Mouse (Mus musculus): ENCODE results near the gene Mrps6. TPM values are rescaled to one million over a fixed set of nuclear protein-coding genes. Genes with fewer than 3 reads are reported as not detected.

The Mrps6 gene
- polyA plus RNA-seq, 1 experiment from 2014 or later: 127 TPM

GRCm38 (mm10) chr16:92057456-92057851 is 616 bp upstream of the Mrps6 start:
- H3K9ac ChIP-seq (replicated peaks; ENCODE audit: low read length): peak overlapping the region; percentile 84
- no peak for DNase-seq (ENCODE audit: low spot score)
- H3K27ac ChIP-seq (replicated peaks; ENCODE audit: low read depth, low read length): no peak overlapping the region
- 5% methylated on average over 11 of the region's 11 CpGs for WGBS
- H3K9me3 ChIP-seq (replicated peaks; ENCODE audit: control insufficient read depth, low read length): no peaks in the 10 kb centered on the region; the same call in 1 of the 2 replicates
- peak overlapping the region; percentile 88 for H3K4me2 ChIP-seq (ENCODE audit: low read depth, low read length)
- H3K4me1 ChIP-seq (ENCODE audit: control insufficient read depth, insufficient read depth, low read length): no peaks in the 10 kb centered on the region
- H3K36me3 ChIP-seq (replicated peaks; ENCODE audit: control insufficient read depth, insufficient read depth, low read depth, low read length): no peaks in the 10 kb centered on the region; the same call in 1 of the 2 replicates
- ATAC-seq (replicated peaks; ENCODE audit: insufficient number of reproducible peaks, low FRiP score, low TSS enrichment, low read depth): peak; percentile 57
- H3K27me3 ChIP-seq (ENCODE audit: control insufficient read depth, insufficient read depth, low read length): no peaks in the 10 kb centered on the region
- peak overlapping the region; percentile 96 for H3K4me3 ChIP-seq (ENCODE audit: low read depth, low read length)

- Histone ChIP-seq H3K36me3 (replicated peaks; ENCODE audit: control insufficient read depth, insufficient read depth, low read depth, low read length) (no peaks in the 10 kb centered on the region; the same call in 1 of the 2 replicates), H3K4me1 (ENCODE audit: control insufficient read depth, insufficient read depth, low read length) (no peaks in the 10 kb centered on the region), H3K4me2 (ENCODE audit: low read depth, low read length) (peak overlapping the region; percentile 88), H3K4me3 (ENCODE audit: low read depth, low read length) (peak overlapping the region; percentile 96), H3K9me3 (replicated peaks; ENCODE audit: control insufficient read depth, low read length) (no peaks in the 10 kb centered on the region; the same call in 1 of the 2 replicates), H3K27me3 (ENCODE audit: control insufficient read depth, insufficient read depth, low read length) (no peaks in the 10 kb centered on the region), H3K27ac (replicated peaks; ENCODE audit: low read depth, low read length) (no peak overlapping the region), H3K9ac (replicated peaks; ENCODE audit: low read length) (peak overlapping the region; percentile 84)
- ATAC-seq (replicated peaks; ENCODE audit: insufficient number of reproducible peaks, low FRiP score, low TSS enrichment, low read depth) (peak; percentile 30), DNase-seq (ENCODE audit: low spot score) (peak; percentile 30)
- WGBS: 1% methylated on average over 61 of the region's 63 CpGs
Observed at GRCm38 (mm10) chr16:92058644-92059620, 862 bp downstream of the Mrps6 start.

GRCm38 (mm10) chr16:92060213-92060612 is 2.1 kb downstream of the Mrps6 start:
- no peaks in the 10 kb centered on the region for H3K4me1 ChIP-seq (ENCODE audit: control insufficient read depth, insufficient read depth, low read length)
- DNase-seq (ENCODE audit: low spot score): no peak
- ATAC-seq (replicated peaks; ENCODE audit: insufficient number of reproducible peaks, low FRiP score, low TSS enrichment, low read depth): no peak
- H3K27ac ChIP-seq (replicated peaks; ENCODE audit: low read depth, low read length): no peak overlapping the region; the same call in 1 of the 2 replicates
- H3K9me3 ChIP-seq (replicated peaks; ENCODE audit: control insufficient read depth, low read length): no peaks in the 10 kb centered on the region
- peak overlapping the region; percentile 7; the same call in 1 of the 2 replicates for H3K4me2 ChIP-seq (ENCODE audit: low read depth, low read length)
- no peaks in the 10 kb centered on the region for H3K27me3 ChIP-seq (ENCODE audit: control insufficient read depth, insufficient read depth, low read length)
- peak overlapping the region; percentile 18; the same call in 1 of the 2 replicates for H3K9ac ChIP-seq (replicated peaks; ENCODE audit: low read length)
- no peaks in the 10 kb centered on the region; the same call in 1 of the 2 replicates for H3K36me3 ChIP-seq (replicated peaks; ENCODE audit: control insufficient read depth, insufficient read depth, low read depth, low read length)
- no peak overlapping the region for H3K4me3 ChIP-seq (ENCODE audit: low read depth, low read length)
- WGBS: 80% methylated on average over 3 of the region's 3 CpGs

DNA sequence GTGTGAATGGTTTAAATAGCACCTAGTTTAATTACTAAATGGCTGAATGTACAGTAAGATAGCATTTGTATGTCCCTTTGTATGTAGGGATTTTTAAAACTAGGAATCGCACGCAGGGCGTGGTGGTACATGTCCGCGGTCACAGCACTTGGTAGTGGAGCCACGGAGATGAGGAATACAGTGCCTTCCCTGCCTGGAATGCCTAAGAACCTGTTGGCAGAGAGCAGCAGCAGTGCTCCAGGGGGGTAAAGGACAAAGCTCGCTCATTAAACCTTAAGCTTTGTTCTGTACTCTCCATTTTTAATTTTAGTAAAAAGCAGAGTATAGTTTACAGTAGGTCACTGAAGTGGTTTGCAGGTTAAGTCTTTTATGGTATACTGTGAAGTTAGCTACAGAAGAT is 3.5 kb downstream of the Mrps6 start:
- H3K36me3 ChIP-seq (replicated peaks; ENCODE audit: control insufficient read depth, insufficient read depth, low read depth, low read length): no peaks in the 10 kb centered on the region; the same call in 1 of the 2 replicates
- H3K4me1 ChIP-seq (ENCODE audit: control insufficient read depth, insufficient read depth, low read length): no peaks in the 10 kb centered on the region
- H3K9ac ChIP-seq (replicated peaks; ENCODE audit: low read length): no peak overlapping the region
- H3K27ac ChIP-seq (replicated peaks; ENCODE audit: low read depth, low read length): no peak overlapping the region
- 96% methylated on average over 7 of the region's 7 CpGs for WGBS
- no peaks in the 10 kb centered on the region for H3K27me3 ChIP-seq (ENCODE audit: control insufficient read depth, insufficient read depth, low read length)
- no peaks in the 10 kb centered on the region for H3K9me3 ChIP-seq (replicated peaks; ENCODE audit: control insufficient read depth, low read length)
- no peak for ATAC-seq (replicated peaks; ENCODE audit: insufficient number of reproducible peaks, low FRiP score, low TSS enrichment, low read depth)
- H3K4me3 ChIP-seq (ENCODE audit: low read depth, low read length): no peak overlapping the region
- no peak overlapping the region for H3K4me2 ChIP-seq (ENCODE audit: low read depth, low read length)
- DNase-seq (ENCODE audit: low spot score): no peak

GRCm38 (mm10) chr16:92062832-92063231 is 4.8 kb downstream of the Mrps6 start:
- ATAC-seq (replicated peaks; ENCODE audit: insufficient number of reproducible peaks, low FRiP score, low TSS enrichment, low read depth): no peak
- no peaks in the 10 kb centered on the region for H3K4me1 ChIP-seq (ENCODE audit: control insufficient read depth, insufficient read depth, low read length)
- no peak for DNase-seq (ENCODE audit: low spot score)
- no peak overlapping the region for H3K4me2 ChIP-seq (ENCODE audit: low read depth, low read length)
- H3K9ac ChIP-seq (replicated peaks; ENCODE audit: low read length): no peak overlapping the region
- H3K27ac ChIP-seq (replicated peaks; ENCODE audit: low read depth, low read length): no peak overlapping the region
- no peaks in the 10 kb centered on the region for H3K9me3 ChIP-seq (replicated peaks; ENCODE audit: control insufficient read depth, low read length)
- H3K27me3 ChIP-seq (ENCODE audit: control insufficient read depth, insufficient read depth, low read length): no peaks in the 10 kb centered on the region
- no peak overlapping the region for H3K4me3 ChIP-seq (ENCODE audit: low read depth, low read length)
- no peaks in the 10 kb centered on the region; the same call in none of the 2 replicates for H3K36me3 ChIP-seq (replicated peaks; ENCODE audit: control insufficient read depth, insufficient read depth, low read depth, low read length)
- 93% methylated on average over 1 of the region's 1 CpGs for WGBS

GRCm38 (mm10) chr16:92064801-92065200 is 6.7 kb downstream of the Mrps6 start:
- Histone ChIP-seq H3K27me3 (ENCODE audit: control insufficient read depth, insufficient read depth, low read length) (no peaks in the 10 kb centered on the region), H3K36me3 (replicated peaks; ENCODE audit: control insufficient read depth, insufficient read depth, low read depth, low read length) (no peaks in the 10 kb centered on the region; the same call in none of the 2 replicates), H3K9me3 (replicated peaks; ENCODE audit: control insufficient read depth, low read length) (no peaks in the 10 kb centered on the region), H3K4me1 (ENCODE audit: control insufficient read depth, insufficient read depth, low read length) (no peaks in the 10 kb centered on the region), H3K4me2 (ENCODE audit: low read depth, low read length) (no peak overlapping the region), H3K9ac (replicated peaks; ENCODE audit: low read length) (no peak overlapping the region), H3K4me3 (ENCODE audit: low read depth, low read length) (no peak overlapping the region), H3K27ac (replicated peaks; ENCODE audit: low read depth, low read length) (no peak overlapping the region)
- 88% methylated on average over 2 of the region's 2 CpGs for WGBS
- ATAC-seq (replicated peaks; ENCODE audit: insufficient number of reproducible peaks, low FRiP score, low TSS enrichment, low read depth): no peak
- no peak for DNase-seq (ENCODE audit: low spot score)

- no peaks in the 10 kb centered on the region for H3K9me3 ChIP-seq (replicated peaks; ENCODE audit: control insufficient read depth, low read length)
- 93% methylated on average over 8 of the region's 8 CpGs for WGBS
- H3K36me3 ChIP-seq (replicated peaks; ENCODE audit: control insufficient read depth, insufficient read depth, low read depth, low read length): no peaks in the 10 kb centered on the region; the same call in 1 of the 2 replicates
- H3K4me1 ChIP-seq (ENCODE audit: control insufficient read depth, insufficient read depth, low read length): no peaks in the 10 kb centered on the region
- no peaks in the 10 kb centered on the region for H3K27me3 ChIP-seq (ENCODE audit: control insufficient read depth, insufficient read depth, low read length)
- no peak for DNase-seq (ENCODE audit: low spot score)
- no peak overlapping the region for H3K27ac ChIP-seq (replicated peaks; ENCODE audit: low read depth, low read length)
- no peak for ATAC-seq (replicated peaks; ENCODE audit: insufficient number of reproducible peaks, low FRiP score, low TSS enrichment, low read depth)
- no peak overlapping the region for H3K9ac ChIP-seq (replicated peaks; ENCODE audit: low read length)
- H3K4me3 ChIP-seq (ENCODE audit: low read depth, low read length): no peak overlapping the region
- H3K4me2 ChIP-seq (ENCODE audit: low read depth, low read length): no peak overlapping the region
Observed at GRCm38 (mm10) chr16:92070338-92070737, 12.3 kb downstream of the Mrps6 start.

DNA sequence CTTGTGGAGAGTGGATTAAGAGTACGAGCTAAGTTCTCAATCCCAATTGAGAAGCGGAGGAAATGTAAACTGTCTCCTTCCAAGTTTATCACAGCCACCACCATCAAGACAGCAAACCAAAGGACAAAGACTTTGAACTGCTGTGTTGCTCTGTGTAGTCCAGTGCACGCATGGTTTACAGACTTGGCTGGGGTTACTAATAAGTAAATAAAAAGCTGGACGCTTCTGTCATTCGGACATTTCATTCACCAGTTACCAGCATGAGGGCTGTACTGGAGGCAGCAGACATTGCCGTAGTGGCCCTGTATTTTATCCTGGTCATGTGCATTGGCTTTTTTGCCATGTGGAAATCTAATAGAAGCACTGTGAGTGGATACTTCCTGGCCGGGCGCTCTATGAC is 18.7 kb downstream of the Mrps6 start:
- no peak overlapping the region for H3K4me3 ChIP-seq (ENCODE audit: low read depth, low read length)
- no peak overlapping the region for H3K4me2 ChIP-seq (ENCODE audit: low read depth, low read length)
- no peaks in the 10 kb centered on the region for H3K9me3 ChIP-seq (replicated peaks; ENCODE audit: control insufficient read depth, low read length)
- no peaks in the 10 kb centered on the region for H3K4me1 ChIP-seq (ENCODE audit: control insufficient read depth, insufficient read depth, low read length)
- peaks cover 2% of the 10 kb centered on the region for H3K36me3 ChIP-seq (replicated peaks; ENCODE audit: control insufficient read depth, insufficient read depth, low read depth, low read length)
- H3K27ac ChIP-seq (replicated peaks; ENCODE audit: low read depth, low read length): no peak overlapping the region
- H3K9ac ChIP-seq (replicated peaks; ENCODE audit: low read length): no peak overlapping the region
- DNase-seq (ENCODE audit: low spot score) (no peak), ATAC-seq (replicated peaks; ENCODE audit: insufficient number of reproducible peaks, low FRiP score, low TSS enrichment, low read depth) (no peak)
- no peaks in the 10 kb centered on the region for H3K27me3 ChIP-seq (ENCODE audit: control insufficient read depth, insufficient read depth, low read length)
- 94% methylated on average over 8 of the region's 8 CpGs for WGBS

All from embryonic facial prominence, embryonic 11.5 days (tissue).